Mouse (Mus musculus) lung, adult 2 months (tissue): ENCODE results near the gene Ankmy1. TPM values are rescaled to one million over a fixed set of nuclear protein-coding genes. Genes with fewer than 3 reads are reported as not detected.

Source experiments
- DNase-seq: peaks from one replicate; pipeline ENCODE4 v3.0.0; 2022
- H3K4me1 ChIP-seq: fragments of 200-500 bp; 2 replicates; pipeline ENCODE4 v1.6.1; 2011; ENCODE audit warnings: low read length; ENCODE audit not compliant: control insufficient read depth, insufficient read depth
- H3K4me3 ChIP-seq: fragments of 200-500 bp; replicated peaks from 2 replicates; pipeline ENCODE3; 2011; ENCODE audit warnings: low read depth, mild to moderate bottlenecking, control low read depth, low read length; ENCODE audit errors: extremely low read depth
- CTCF ChIP-seq: fragments of 200-500 bp; IDR thresholded peaks from 2 replicates; pipeline ENCODE4 v1.5.1; 2011; ENCODE audit warnings: mild to moderate bottlenecking, low read length, control low read depth; ENCODE audit not compliant: insufficient read depth
- POLR2A ChIP-seq: fragments of 200-500 bp; IDR thresholded peaks from 2 replicates; pipeline ENCODE4 v1.6.1; 2011; ENCODE audit warnings: low read depth, mild to moderate bottlenecking, control low read depth, low read length, borderline replicate concordance; ENCODE audit errors: extremely low read depth
- WGBS: fragments of 180-500 bp; shearing (Covaris S2); methylation state at CpG from one replicate; pipeline ENCODE4 v1.1.7; 2018; 5-methylcytosine and 5-hydroxymethylcytosine counted together
- polyA plus RNA-seq: library from polyadenylated mRNA; depleted of rRNA; stranded (reverse); fragments of >200 nt; gene quantifications from 2 replicates; pipeline ENCODE4 v1.2.3, GENCODE M21; 2012; rRNA removed

Ankmy1 gene
- polyA plus RNA-seq, 1 experiment, result 1.5 TPM

- no peak for TF ChIP-seq POLR2A
- TF ChIP-seq CTCF, result no peak
- peak; percentile 34 for DNase-seq
- 4% methylated on average over 62 of the region's 62 CpGs for WGBS
- H3K4me1 ChIP-seq, result no peaks in the 10 kb centered on the region; the same call in 1 of the 2 replicates
- H3K4me3 ChIP-seq, result peak overlapping the region; percentile 61
These were observed 70.4 kb downstream of the Ankmy1 start for GRCm38 (mm10) chr1:92832011-92833010.

- 1% methylated on average over 80 of the region's 99 CpGs for WGBS
- Histone ChIP-seq H3K4me3 (peak within 1 kb of the TSS; percentile 76), H3K4me1 (no peaks in the 10 kb centered on the region; the same call in 1 of the 2 replicates)
- DNase-seq, result peak; percentile 68
- no peak for TF ChIP-seq CTCF
- no peak for TF ChIP-seq POLR2A
These were observed 71.3 kb downstream of the Ankmy1 start, which contains the start of gene Gpc1 for GRCm38 (mm10) chr1:92831188-92832001. Gene Gpc1, plus strand, starts transcription at chr1:92831645.

GRCm38 (mm10) chr1:92830626-92831187 is 72.0 kb downstream of the Ankmy1 start:
- WGBS, result 9% methylated on average over 13 of the region's 13 CpGs
- TF ChIP-seq CTCF, result no peak
- no peak for TF ChIP-seq POLR2A
- H3K4me3 ChIP-seq, result no peak overlapping the region

GRCm38 (mm10) chr1:92815756-92816294 is 86.9 kb downstream of the Ankmy1 start:
- Histone ChIP-seq H3K4me1 (no peaks in the 10 kb centered on the region), H3K4me3 (no peak overlapping the region)
- DNase-seq, result no peak
- TF ChIP-seq CTCF, result no peak
- TF ChIP-seq POLR2A, result no peak
- WGBS, result 60% methylated on average over 5 of the region's 5 CpGs

More at GRCm38 (mm10) chr1:92830626-92831187, 72.0 kb downstream of the Ankmy1 start:
- no peaks in the 10 kb centered on the region; the same call in 1 of the 2 replicates for H3K4me1 ChIP-seq
- DNase-seq, result no peak

GRCm38 (mm10) chr1:92815100-92815499 is 87.6 kb downstream of the Ankmy1 start:
- Histone ChIP-seq H3K4me1 (no peaks in the 10 kb centered on the region), H3K4me3 (no peak overlapping the region)
- WGBS, result 63% methylated on average over 9 of the region's 9 CpGs
- DNase-seq, result no peak
- TF ChIP-seq CTCF (no peak), POLR2A (no peak)

GRCm38 (mm10) chr1:92814319-92814718 is 88.4 kb downstream of the Ankmy1 start:
- TF ChIP-seq POLR2A (no peak), CTCF (no peak)
- H3K4me1 ChIP-seq, result no peaks in the 10 kb centered on the region
- H3K4me3 ChIP-seq, result no peak overlapping the region
- DNase-seq, result no peak
- WGBS, result 66% methylated on average over 5 of the region's 5 CpGs

Other genes with a start within 250 kb of the Ankmy1 start
- gene Gpc1, start 71.3 kb downstream of the Ankmy1 start, polyA plus RNA-seq, result 23.4 and 23.6 TPM in 2 replicates
- 21.9 and 27.1 TPM in 2 replicates for gene Dusp28, start 4.1 kb upstream of the Ankmy1 start, polyA plus RNA-seq
- gene Rnpepl1, start 7.9 kb upstream of the Ankmy1 start, polyA plus RNA-seq, result 249 and 277 TPM in 2 replicates
- gene Capn10, start 31.5 kb upstream of the Ankmy1 start, polyA plus RNA-seq, result 26.8 and 27.3 TPM in 2 replicates
- 5.5 and 8.2 TPM in 2 replicates for gene Gpr35, start 48.0 kb upstream of the Ankmy1 start, polyA plus RNA-seq
- gene Aqp12, start 103.4 kb upstream of the Ankmy1 start, polyA plus RNA-seq, result 0.14 TPM in 1 of 2 replicates, not detected in the other
- 2.0 and 2.7 TPM in 2 replicates for gene Kif1a, start 199.0 kb upstream of the Ankmy1 start, polyA plus RNA-seq
- not detected in 2 replicates for gene Agxt, start 232.3 kb upstream of the Ankmy1 start, polyA plus RNA-seq